22 mouse cellular contexts compared by ENCODE assay signal in genomic region chr7:138620896-138621655, GRCm38 (mm10).
DNase-seq lines count a peak whose midpoint lies in the region; ATAC-seq and TF ChIP-seq lines count a peak whose summit lies in the region.
"Had no signal": no experiment of that assay in that cellular context is flagged by ENCODE, and none has a peak within 500 bp of the region (broad histone marks: within the 10 kb centered on the region; RNA-seq: fewer than 3 reads in every experiment).

No protein-coding gene starts in this region.

- H3K4me2 ChIP-seq in forebrain, postnatal 0 days (ENCODE audit: low read depth) = no peak overlapping the region
- H3K4me2 ChIP-seq in forebrain, embryonic 13.5 days = no peak overlapping the region
- H3K4me2 ChIP-seq: embryonic facial prominence, embryonic 15.5 days; heart, embryonic 11.5 days; heart, embryonic 15.5 days; hindbrain, embryonic 14.5 days; intestine, embryonic 15.5 days had no signal

- no peak overlapping the region; the same call in 1 of the 2 replicates for H3K9ac ChIP-seq in forebrain, postnatal 0 days
- H3K9ac ChIP-seq in forebrain, embryonic 13.5 days = no peak overlapping the region
- H3K9ac ChIP-seq: embryonic facial prominence, embryonic 15.5 days; heart, embryonic 15.5 days; hindbrain, embryonic 14.5 days; intestine, embryonic 15.5 days had no signal

- peaks cover 9% of the 10 kb centered on the region; the same call in 1 of the 2 replicates for H3K4me1 ChIP-seq in forebrain, postnatal 0 days (ENCODE audit: insufficient read depth)
- H3K4me1 ChIP-seq in forebrain, embryonic 13.5 days = no peaks in the 10 kb centered on the region
- no peaks in the 10 kb centered on the region for H3K4me1 ChIP-seq in lung, adult 2 months (ENCODE audit: control insufficient read depth, insufficient read depth, low read length)
- H3K4me1 ChIP-seq: embryonic facial prominence, embryonic 15.5 days; intestine, embryonic 15.5 days had no signal

- TF ChIP-seq POLR2A in lung, adult 2 months (IDR thresholded peaks at IDR 0.05; ENCODE audit: borderline replicate concordance, extremely low read depth, low read depth, low read length) = no peak

- H3K27ac ChIP-seq in forebrain, postnatal 0 days (ENCODE audit: low read depth, low read length) = no peak overlapping the region
- no peak overlapping the region for H3K27ac ChIP-seq in forebrain, embryonic 13.5 days
- peak overlapping the region; percentile 55 for H3K27ac ChIP-seq in left cerebral cortex, adult 2 months
- H3K27ac ChIP-seq: embryonic facial prominence, embryonic 15.5 days; heart, embryonic 15.5 days; hindbrain, embryonic 14.5 days; intestine, embryonic 15.5 days had no signal

- H3K9me3 ChIP-seq in forebrain, postnatal 0 days (ENCODE audit: low read length) = no peaks in the 10 kb centered on the region
- no peaks in the 10 kb centered on the region for H3K9me3 ChIP-seq in forebrain, embryonic 13.5 days (replicated peaks)
- H3K9me3 ChIP-seq: embryonic facial prominence, embryonic 15.5 days; heart, embryonic 15.5 days; intestine, embryonic 15.5 days had no signal

- DNase-seq in forebrain, postnatal 0 days = peak; percentile 55
- no peak for DNase-seq in left cerebral cortex, adult 2 months (ENCODE audit: extremely low spot score in 1 of 2, low spot score in 2 of 2)
- no peak for DNase-seq in left cerebral cortex, postnatal 36 days (ENCODE audit: low spot score in 2 of 2)
- peak; percentile 59 for DNase-seq in brain, adult 2 months (ENCODE audit: low read depth, low spot score)
- DNase-seq in brain, embryonic 18.5 days (ENCODE audit: low read depth, low spot score) = peak; percentile 39
- no peak for DNase-seq in lung, adult 2 months
- DNase-seq: adrenal gland, postnatal 14 days; cerebellum, adult 11 months; cerebellum, adult 8-10 months; cerebellum, postnatal 14 days; embryo, embryonic 11 days; gastrocnemius, postnatal 36 days; heart, postnatal 14 days had no signal

- ATAC-seq in forebrain, postnatal 0 days = peak; percentile 82
- no peak; the same call in 1 of the 2 replicates for ATAC-seq in forebrain, embryonic 13.5 days
- ATAC-seq: activated CD4-positive, CD25-positive, alpha-beta regulatory T cell, adult 4 months; intestine, embryonic 15.5 days; Patski had no signal

- H3K4me3 ChIP-seq in forebrain, postnatal 0 days (ENCODE audit: low read depth, low read length) = no peak overlapping the region
- no peak overlapping the region for H3K4me3 ChIP-seq in forebrain, embryonic 13.5 days
- H3K4me3 ChIP-seq in left cerebral cortex, adult 2 months = no peak overlapping the region
- no peak overlapping the region for H3K4me3 ChIP-seq in lung, adult 2 months (replicated peaks; ENCODE audit: extremely low read depth, low read depth, low read length)
- H3K4me3 ChIP-seq: embryonic facial prominence, embryonic 15.5 days; erythroblast, embryonic 14.5 days; heart, embryonic 15.5 days; intestine, embryonic 15.5 days had no signal

- no peaks in the 10 kb centered on the region for H3K36me3 ChIP-seq in forebrain, postnatal 0 days (ENCODE audit: insufficient read depth)
- H3K36me3 ChIP-seq in forebrain, embryonic 13.5 days (ENCODE audit: poor library complexity, severe bottlenecking) = no peaks in the 10 kb centered on the region
- H3K36me3 ChIP-seq: embryonic facial prominence, embryonic 15.5 days; heart, embryonic 15.5 days; intestine, embryonic 15.5 days had no signal

- 57% methylated on average over 10 of the region's 10 CpGs for WGBS in forebrain, postnatal 0 days
- WGBS in forebrain, embryonic 13.5 days = 81% methylated on average over 10 of the region's 10 CpGs
- WGBS in lung, adult 2 months = 82% methylated on average over 10 of the region's 10 CpGs

- intact Hi-C loops in left cerebral cortex, adult 2 months (cut with DNase I) = no loop called here
- intact Hi-C loops in left cerebral cortex, postnatal 36 days (cut with DNase I) = no loop called here

- H3K27me3 ChIP-seq in forebrain, postnatal 0 days (ENCODE audit: insufficient read depth, low read length) = no peaks in the 10 kb centered on the region
- H3K27me3 ChIP-seq in forebrain, embryonic 13.5 days = no peaks in the 10 kb centered on the region
- H3K27me3 ChIP-seq: embryonic facial prominence, embryonic 15.5 days; heart, embryonic 15.5 days; intestine, embryonic 15.5 days; Patski had no signal

- no peak for TF ChIP-seq CTCF in forebrain, postnatal 0 days (IDR thresholded peaks at IDR 0.05; ENCODE audit: low read depth)
- no peak for TF ChIP-seq CTCF in left cerebral cortex, adult 2 months (IDR thresholded peaks at IDR 0.05)
- TF ChIP-seq CTCF in lung, adult 2 months (IDR thresholded peaks at IDR 0.05; ENCODE audit: insufficient read depth, low read length) = no peak

Comparison
In these comparisons a context has a peak if more than half of its experiments do, and no peak if none do; other contexts are left out.
1. DNase-seq: peak in forebrain, postnatal 0 days (single experiment), brain, adult 2 months (single experiment) and brain, embryonic 18.5 days (single experiment); none in left cerebral cortex, adult 2 months (0 of 2), left cerebral cortex, postnatal 36 days (0 of 2) and lung, adult 2 months (single experiment).